Mouse (Mus musculus): ENCODE measurements around the gene Iqsec1. TPM values are rescaled to one million over a fixed set of nuclear protein-coding genes. Genes with fewer than 3 reads are reported as not detected.

Iqsec1 gene
- total and polyA plus RNA-seq, 2 experiments from 2014 or later: 12.0 to 93.7 TPM

- no peaks in the 10 kb centered on the region for H3K27me3 ChIP-seq (ENCODE audit: control insufficient read depth, insufficient read depth, low read length)
- H3K4me3 ChIP-seq (ENCODE audit: low read depth, low read length): no peak overlapping the region
- no peak for ATAC-seq (ENCODE audit: insufficient read depth, low read depth)
- H3K36me3 ChIP-seq (replicated peaks; ENCODE audit: control insufficient read depth, insufficient read depth, low read length): 0 out of 2 replicates have a peak, but pooled peaks cover 3% of the 10 kb centered on the region
- no peak overlapping the region for H3K4me2 ChIP-seq (ENCODE audit: low read depth, low read length)
- no peak for TF ChIP-seq EP300 (IDR thresholded peaks at IDR 0.05; ENCODE audit: low read depth)
- TF ChIP-seq CTCF (IDR thresholded peaks at IDR 0.05; ENCODE audit: low read depth): no peak
- no peak for DNase-seq (ENCODE audit: low spot score)
- no peak overlapping the region for H3K9ac ChIP-seq (replicated peaks; ENCODE audit: low read depth, low read length)
- H3K9me3 ChIP-seq (replicated peaks; ENCODE audit: control insufficient read depth, low read length): no peaks in the 10 kb centered on the region
- 50% methylated on average over 3 of the region's 3 CpGs for WGBS
- no peak overlapping the region for H3K27ac ChIP-seq (ENCODE audit: low read depth)
- H3K4me1 ChIP-seq (ENCODE audit: control insufficient read depth, insufficient read depth): 0 out of 2 replicates have a peak, but pooled peaks cover 5% of the 10 kb centered on the region
These were observed 24.0 kb upstream of the Iqsec1 start for GRCm38 (mm10) chr6:91012458-91012857.

- H3K4me1 ChIP-seq (ENCODE audit: control insufficient read depth, insufficient read depth): 0 out of 2 replicates have a peak, but pooled peaks cover 5% of the 10 kb centered on the region
- no peak overlapping the region for H3K4me2 ChIP-seq (ENCODE audit: low read depth, low read length)
- no peaks in the 10 kb centered on the region for H3K9me3 ChIP-seq (replicated peaks; ENCODE audit: control insufficient read depth, low read length)
- H3K4me3 ChIP-seq (ENCODE audit: low read depth, low read length): no peak overlapping the region
- WGBS: 37% methylated on average over 4 of the region's 4 CpGs
- no peak for TF ChIP-seq CTCF (IDR thresholded peaks at IDR 0.05; ENCODE audit: low read depth)
- peak; percentile 48 for DNase-seq (ENCODE audit: low spot score)
- no peak overlapping the region for H3K27ac ChIP-seq (ENCODE audit: low read depth)
- H3K27me3 ChIP-seq (ENCODE audit: control insufficient read depth, insufficient read depth, low read length): no peaks in the 10 kb centered on the region
- 0 out of 2 replicates have a peak, but pooled peaks cover 3% of the 10 kb centered on the region for H3K36me3 ChIP-seq (replicated peaks; ENCODE audit: control insufficient read depth, insufficient read depth, low read length)
- H3K9ac ChIP-seq (replicated peaks; ENCODE audit: low read depth, low read length): no peak overlapping the region
- peak; percentile 57; the same call in 1 of the 2 replicates for ATAC-seq (ENCODE audit: insufficient read depth, low read depth)
These were observed 23.1 kb upstream of the Iqsec1 start for GRCm38 (mm10) chr6:91011568-91011967.

- H3K9ac ChIP-seq (replicated peaks; ENCODE audit: low read depth, low read length): no peak overlapping the region
- 0 out of 2 replicates have a peak, but pooled peaks cover 8% of the 10 kb centered on the region for H3K4me1 ChIP-seq (ENCODE audit: control insufficient read depth, insufficient read depth)
- ATAC-seq (ENCODE audit: insufficient read depth, low read depth) (no peak), DNase-seq (ENCODE audit: low spot score) (no peak)
- no peak for TF ChIP-seq CTCF (IDR thresholded peaks at IDR 0.05; ENCODE audit: low read depth)
- TF ChIP-seq EP300 (IDR thresholded peaks at IDR 0.05; ENCODE audit: low read depth): no peak
- H3K4me2 ChIP-seq (ENCODE audit: low read depth, low read length): no peak overlapping the region
- H3K27me3 ChIP-seq (ENCODE audit: control insufficient read depth, insufficient read depth, low read length): no peaks in the 10 kb centered on the region
- no peaks in the 10 kb centered on the region for H3K9me3 ChIP-seq (replicated peaks; ENCODE audit: control insufficient read depth, low read length)
- no peak overlapping the region for H3K27ac ChIP-seq (ENCODE audit: low read depth)
- no peaks in the 10 kb centered on the region for H3K36me3 ChIP-seq (replicated peaks; ENCODE audit: control insufficient read depth, insufficient read depth, low read length)
- no peak overlapping the region for H3K4me3 ChIP-seq (ENCODE audit: low read depth, low read length)
- 89% methylated on average over 3 of the region's 3 CpGs for WGBS
These were observed 19.9 kb upstream of the Iqsec1 start for GRCm38 (mm10) chr6:91008284-91008830.

- Histone ChIP-seq H3K27ac (ENCODE audit: low read depth) (no peak overlapping the region), H3K4me2 (ENCODE audit: low read depth, low read length) (no peak overlapping the region), H3K4me3 (ENCODE audit: low read depth, low read length) (no peak overlapping the region), H3K27me3 (ENCODE audit: control insufficient read depth, insufficient read depth, low read length) (no peaks in the 10 kb centered on the region), H3K36me3 (replicated peaks; ENCODE audit: control insufficient read depth, insufficient read depth, low read length) (no peaks in the 10 kb centered on the region), H3K9me3 (replicated peaks; ENCODE audit: control insufficient read depth, low read length) (no peaks in the 10 kb centered on the region), H3K9ac (replicated peaks; ENCODE audit: low read depth, low read length) (no peak overlapping the region), H3K4me1 (ENCODE audit: control insufficient read depth, insufficient read depth) (0 out of 2 replicates have a peak, but pooled peaks cover 8% of the 10 kb centered on the region)
- DNase-seq (ENCODE audit: low spot score) (no peak), ATAC-seq (ENCODE audit: insufficient read depth, low read depth) (no peak)
- 49% methylated on average over 2 of the region's 2 CpGs for WGBS
- no peak for TF ChIP-seq EP300 (IDR thresholded peaks at IDR 0.05; ENCODE audit: low read depth)
- no peak for TF ChIP-seq CTCF (IDR thresholded peaks at IDR 0.05; ENCODE audit: low read depth)
These were observed 18.7 kb upstream of the Iqsec1 start for GRCm38 (mm10) chr6:91007207-91007606.

- no peak overlapping the region for H3K4me3 ChIP-seq (ENCODE audit: low read depth, low read length)
- no peak overlapping the region for H3K4me2 ChIP-seq (ENCODE audit: low read depth, low read length)
- no peak overlapping the region for H3K27ac ChIP-seq (ENCODE audit: low read depth)
- ATAC-seq (ENCODE audit: insufficient read depth, low read depth): no peak
- peaks cover 20% of the 10 kb centered on the region; the same call in 1 of the 2 replicates for H3K4me1 ChIP-seq (ENCODE audit: control insufficient read depth, insufficient read depth)
- H3K36me3 ChIP-seq (replicated peaks; ENCODE audit: control insufficient read depth, insufficient read depth, low read length): no peaks in the 10 kb centered on the region
- 82% methylated on average over 2 of the region's 2 CpGs for whole genome bisulfite sequencing
- DNase-seq (ENCODE audit: low spot score): no peak
- H3K9me3 ChIP-seq (replicated peaks; ENCODE audit: control insufficient read depth, low read length): no peaks in the 10 kb centered on the region
- no peak overlapping the region for H3K9ac ChIP-seq (replicated peaks; ENCODE audit: low read depth, low read length)
- TF ChIP-seq EP300 (IDR thresholded peaks at IDR 0.05; ENCODE audit: low read depth): no peak
- no peaks in the 10 kb centered on the region for H3K27me3 ChIP-seq (ENCODE audit: control insufficient read depth, insufficient read depth, low read length)
These were observed 15.7 kb upstream of the Iqsec1 start for GRCm38 (mm10) chr6:91004157-91004556.

All from heart, postnatal 0 days (tissue).